Mouse (Mus musculus) hindbrain, embryonic 11.5 days (tissue): ENCODE data around the gene Gfpt2. TPM values are rescaled to one million over a fixed set of nuclear protein-coding genes. Genes with fewer than 3 reads are reported as not detected.

Source experiments
- ATAC-seq: fragments of 200-750 bp; cut with Nextera tagmentation; 2 replicates; pipeline ENCODE4 v1.8.0; 2017; ENCODE audit warnings: mild to moderate bottlenecking, moderate TSS enrichment, moderate library complexity; ENCODE audit not compliant: low FRiP score
- DNase-seq: peaks from one replicate; pipeline ENCODE4 v3.0.0-alpha.2; 2015; ENCODE audit warnings: low spot score
- H3K27ac ChIP-seq: fragments of 300-500 bp; sonication (generic); 2 replicates; pipeline ENCODE4 v1.5.1; 2014; ENCODE audit warnings: mild to moderate bottlenecking, low read depth, low read length
- H3K27me3 ChIP-seq: fragments of 300-500 bp; sonication (generic); 2 replicates; pipeline ENCODE4 v1.6.1; 2014; ENCODE audit warnings: mild to moderate bottlenecking, low read length, moderate library complexity, mixed read lengths; ENCODE audit not compliant: control insufficient read depth, insufficient read depth
- H3K36me3 ChIP-seq: fragments of 300-500 bp; sonication (generic); 2 replicates; pipeline ENCODE4 v1.6.1; 2014; ENCODE audit warnings: mild to moderate bottlenecking, low read length, moderate library complexity, mixed read lengths; ENCODE audit not compliant: control insufficient read depth, insufficient read depth
- H3K4me1 ChIP-seq: fragments of 300-500 bp; sonication (generic); replicated peaks from 2 replicates; pipeline ENCODE4 v1.6.1; 2014; ENCODE audit warnings: low read length, mixed read lengths; ENCODE audit not compliant: control insufficient read depth, insufficient read depth
- H3K4me2 ChIP-seq: fragments of 300-500 bp; sonication (generic); replicated peaks from 2 replicates; pipeline ENCODE4 v1.6.1; 2014; ENCODE audit warnings: mild to moderate bottlenecking, low read depth, low read length
- H3K4me3 ChIP-seq: fragments of 300-500 bp; sonication (generic); 2 replicates; pipeline ENCODE4 v1.5.1; 2014; ENCODE audit warnings: low read depth, low read length
- H3K9ac ChIP-seq: fragments of 300-500 bp; sonication (generic); 2 replicates; pipeline ENCODE4 v1.6.1; 2014; ENCODE audit warnings: low read depth, low read length
- H3K9me3 ChIP-seq: fragments of 300-500 bp; sonication (generic); 2 replicates; pipeline ENCODE4 v1.6.1; 2016; ENCODE audit warnings: low read length; ENCODE audit not compliant: control insufficient read depth
- WGBS: fragments of 180-500 bp; shearing (Covaris S2); extraction: QIAGEN DNeasy Blood & Tissue Kit; methylation state at CpG from one replicate; pipeline ENCODE4 v1.1.7; 2014; 5-methylcytosine and 5-hydroxymethylcytosine counted together
- polyA plus RNA-seq: library from polyadenylated mRNA; unstranded; fragments of >200 nt; fragmentation: Nextera tagmentation; extraction: Ambion mirVana; gene quantifications from 2 replicates; pipeline ENCODE4 v1.2.1, GENCODE M21; 2014

Gene Gfpt2
- polyA plus RNA-seq, 1 experiment from 2014 or later: 13.0 TPM

DNA sequence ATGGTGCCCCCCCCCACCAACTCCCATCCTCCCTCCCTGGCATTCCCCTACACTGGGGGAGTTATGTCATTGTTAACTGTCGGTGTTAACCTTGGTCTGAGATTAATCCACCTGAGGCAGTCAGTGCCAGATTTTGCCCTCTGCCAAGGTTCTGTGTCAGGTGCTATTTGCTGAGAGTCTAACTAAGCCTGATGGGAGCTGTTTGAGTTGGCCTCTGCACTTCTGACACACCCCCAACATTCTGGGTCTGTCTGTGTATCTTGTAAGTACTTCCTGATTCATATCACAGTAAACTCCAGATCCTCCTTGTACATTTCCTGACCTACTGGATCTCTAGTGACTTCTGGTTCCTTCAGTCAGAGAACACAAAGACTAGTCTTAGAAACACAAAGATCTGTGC, 46.7 kb downstream of the Gfpt2 start:
- ATAC-seq (no peak), DNase-seq (no peak)
- H3K4me2 ChIP-seq: no peak overlapping the region
- no peak overlapping the region for H3K27ac ChIP-seq
- no peaks in the 10 kb centered on the region for H3K9me3 ChIP-seq
- no peaks in the 10 kb centered on the region for H3K36me3 ChIP-seq
- H3K9ac ChIP-seq: no peak overlapping the region
- H3K4me1 ChIP-seq: no peaks in the 10 kb centered on the region
- WGBS: 100% methylated on average over 1 of the region's 1 CpGs
- H3K4me3 ChIP-seq: no peak overlapping the region
- H3K27me3 ChIP-seq: no peaks in the 10 kb centered on the region

- no peaks in the 10 kb centered on the region for H3K4me1 ChIP-seq
- DNase-seq (no peak), ATAC-seq (no peak)
- whole genome bisulfite sequencing: 94% methylated on average over 1 of the region's 1 CpGs
- H3K4me3 ChIP-seq: no peak overlapping the region
- H3K27me3 ChIP-seq: no peaks in the 10 kb centered on the region
- no peak overlapping the region for H3K4me2 ChIP-seq
- no peak overlapping the region for H3K27ac ChIP-seq
- no peak overlapping the region for H3K9ac ChIP-seq
- no peaks in the 10 kb centered on the region for H3K36me3 ChIP-seq
- H3K9me3 ChIP-seq: no peaks in the 10 kb centered on the region
These were observed 47.9 kb downstream of the Gfpt2 start for GRCm38 (mm10) chr11:49841886-49842285.

DNA sequence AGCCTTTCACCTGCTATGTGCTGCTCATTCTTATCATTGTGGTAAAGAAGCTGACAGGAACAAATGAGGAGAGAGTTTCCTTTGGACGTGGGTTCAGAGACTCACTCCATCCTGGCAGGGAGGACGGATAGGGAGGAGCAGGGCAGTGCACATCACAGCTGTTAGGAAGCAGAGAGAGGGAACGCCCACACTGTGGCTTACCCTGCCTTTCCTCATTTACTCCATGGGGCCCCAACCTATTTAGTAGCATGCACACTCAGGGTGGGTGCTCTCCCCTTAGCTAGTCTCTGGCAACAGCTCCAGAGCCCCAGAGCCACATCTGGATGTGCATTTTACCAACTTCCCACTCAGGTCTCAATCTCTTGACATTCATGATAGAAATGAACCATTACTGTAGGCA, 48.7 kb downstream of the Gfpt2 start:
- no peaks in the 10 kb centered on the region for H3K9me3 ChIP-seq
- H3K4me2 ChIP-seq: no peak overlapping the region
- H3K27me3 ChIP-seq: no peaks in the 10 kb centered on the region
- ATAC-seq: no peak
- no peaks in the 10 kb centered on the region for H3K36me3 ChIP-seq
- H3K9ac ChIP-seq: no peak overlapping the region
- no peaks in the 10 kb centered on the region for H3K4me1 ChIP-seq
- WGBS: 59% methylated on average over 3 of the region's 3 CpGs
- H3K27ac ChIP-seq: no peak overlapping the region
- no peak overlapping the region for H3K4me3 ChIP-seq
- DNase-seq: no peak

GRCm38 (mm10) chr11:49844311-49844710, 50.3 kb downstream of the Gfpt2 start:
- H3K4me1 ChIP-seq: no peaks in the 10 kb centered on the region
- no peaks in the 10 kb centered on the region for H3K9me3 ChIP-seq
- H3K4me3 ChIP-seq: no peak overlapping the region
- no peak overlapping the region for H3K9ac ChIP-seq
- ATAC-seq: no peak
- H3K27me3 ChIP-seq: no peaks in the 10 kb centered on the region
- no peak for DNase-seq
- no peak overlapping the region for H3K4me2 ChIP-seq
- WGBS: 88% methylated on average over 10 of the region's 10 CpGs
- no peaks in the 10 kb centered on the region for H3K36me3 ChIP-seq
- no peak overlapping the region for H3K27ac ChIP-seq

- no peak overlapping the region for H3K9ac ChIP-seq
- H3K4me3 ChIP-seq: no peak overlapping the region
- no peak overlapping the region for H3K4me2 ChIP-seq
- no peak overlapping the region for H3K27ac ChIP-seq
- no peaks in the 10 kb centered on the region for H3K9me3 ChIP-seq
- 56% methylated on average over 3 of the region's 3 CpGs for WGBS
- no peaks in the 10 kb centered on the region for H3K27me3 ChIP-seq
- H3K36me3 ChIP-seq: no peaks in the 10 kb centered on the region
- ATAC-seq: no peak
- peak; percentile 66 for DNase-seq
- no peaks in the 10 kb centered on the region for H3K4me1 ChIP-seq
These were observed 51.0 kb downstream of the Gfpt2 start for GRCm38 (mm10) chr11:49844969-49845368.

DNA sequence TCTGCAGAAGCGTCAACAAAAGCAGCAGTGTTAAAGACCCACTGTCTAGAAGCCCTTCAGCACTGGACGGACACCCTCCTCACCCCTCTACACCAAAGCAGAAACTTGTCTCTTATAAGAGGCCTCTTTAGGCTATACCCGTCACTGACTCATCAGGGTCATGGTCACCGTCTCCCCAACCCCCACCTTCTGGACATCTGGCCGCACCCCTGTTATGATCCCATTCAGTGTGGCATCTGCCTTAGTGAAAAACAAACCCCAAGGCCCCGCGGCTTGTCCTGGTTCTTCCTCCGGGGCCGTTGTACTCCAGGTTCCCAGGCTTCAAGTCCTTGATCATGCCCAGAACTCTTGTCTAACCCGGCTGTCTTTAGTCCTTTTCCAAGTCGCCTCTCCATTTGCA, 52.0 kb downstream of the Gfpt2 start:
- H3K9ac ChIP-seq: peak overlapping the region; percentile 50
- no peaks in the 10 kb centered on the region for H3K36me3 ChIP-seq
- peak; percentile 15; the same call in 1 of the 2 replicates for ATAC-seq
- H3K4me1 ChIP-seq: no peaks in the 10 kb centered on the region
- H3K4me3 ChIP-seq: peak overlapping the region; percentile 87
- DNase-seq: no peak
- peak overlapping the region; percentile 40 for H3K27ac ChIP-seq
- WGBS: 43% methylated on average over 11 of the region's 11 CpGs
- H3K4me2 ChIP-seq: peak overlapping the region; percentile 52
- H3K9me3 ChIP-seq: no peaks in the 10 kb centered on the region
- no peaks in the 10 kb centered on the region for H3K27me3 ChIP-seq

GRCm38 (mm10) chr11:49846401-49847070, 52.6 kb downstream of the Gfpt2 start, which contains the start of gene Mapk9:
TSS of gene Mapk9 (plus strand) at chr11:49846751.
- ATAC-seq: peak; percentile 99
- Histone ChIP-seq H3K36me3 (no peaks in the 10 kb centered on the region), H3K4me2 (peak within 1 kb of the TSS; percentile 89), H3K4me1 (no peaks in the 10 kb centered on the region), H3K9ac (peak within 1 kb of the TSS; percentile 93), H3K9me3 (no peaks in the 10 kb centered on the region), H3K27me3 (no peaks in the 10 kb centered on the region), H3K4me3 (peak within 1 kb of the TSS; percentile 87), H3K27ac (peak within 1 kb of the TSS; percentile 84)
- WGBS: under 1% methylated on average over 50 of the region's 68 CpGs
- peak; percentile 98 for DNase-seq

DNA sequence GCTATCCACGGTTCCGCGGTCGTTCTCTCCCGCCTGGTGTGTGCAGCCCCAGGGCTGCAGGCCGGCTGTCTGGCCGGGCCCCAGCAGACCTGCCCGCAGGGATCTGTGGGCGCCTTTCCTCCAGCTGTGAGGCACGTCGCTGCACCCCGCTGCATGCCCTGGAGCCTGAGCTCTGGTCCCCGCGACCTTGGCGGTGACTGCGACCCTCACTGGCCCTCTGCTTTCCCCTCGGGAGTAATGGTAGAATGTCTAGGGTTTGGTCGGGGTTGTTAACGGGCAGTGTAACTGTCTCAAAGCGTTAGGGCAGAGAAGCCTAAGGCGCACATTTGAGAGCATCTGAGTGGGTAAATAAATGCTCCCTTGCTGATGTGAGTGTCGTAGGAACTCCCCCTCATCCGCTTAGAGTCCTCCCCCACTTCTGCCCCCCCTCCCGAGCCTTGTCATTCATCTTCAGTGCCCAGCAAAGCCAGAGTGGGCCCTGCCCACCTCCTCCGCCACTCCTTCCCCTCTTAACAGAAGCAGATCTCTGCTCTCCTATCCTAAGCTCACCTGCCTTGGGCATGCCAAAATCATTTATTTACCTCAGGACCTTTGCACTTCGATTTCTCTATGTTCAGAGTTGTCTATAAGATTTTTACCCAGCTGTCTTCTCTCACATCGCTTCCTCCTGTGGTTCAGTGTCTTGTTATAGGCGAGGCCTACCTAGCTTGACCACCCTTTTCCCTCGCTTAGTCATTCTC, 53.3 kb downstream of the Gfpt2 start:
- DNase-seq (peak; percentile 48), ATAC-seq (peak; percentile 15; the same call in 1 of the 2 replicates)
- no peaks in the 10 kb centered on the region for H3K9me3 ChIP-seq
- H3K27ac ChIP-seq: peak overlapping the region; percentile 84
- H3K36me3 ChIP-seq: no peaks in the 10 kb centered on the region
- H3K27me3 ChIP-seq: no peaks in the 10 kb centered on the region
- H3K4me2 ChIP-seq: peak overlapping the region; percentile 89
- H3K9ac ChIP-seq: peak overlapping the region; percentile 93
- no peaks in the 10 kb centered on the region for H3K4me1 ChIP-seq
- WGBS: 10% methylated on average over 29 of the region's 29 CpGs
- H3K4me3 ChIP-seq: peak overlapping the region; percentile 87

DNA sequence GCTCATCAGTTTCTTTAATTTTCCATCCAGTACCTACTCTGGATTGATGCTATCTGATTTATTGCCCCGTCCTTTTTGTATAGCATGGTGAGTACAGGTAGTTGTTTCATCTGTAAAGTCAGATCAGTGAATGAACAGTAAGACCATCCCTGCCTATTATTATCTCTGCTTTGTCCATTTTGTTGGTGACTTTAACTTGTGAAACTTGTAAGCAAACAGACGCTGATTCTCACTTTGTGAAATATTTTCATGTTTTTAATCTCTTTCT, 53.8 kb downstream of the Gfpt2 start:
- peak overlapping the region; percentile 89 for H3K4me2 ChIP-seq
- ATAC-seq (no peak), DNase-seq (no peak)
- peak overlapping the region; percentile 87 for H3K4me3 ChIP-seq
- no peaks in the 10 kb centered on the region for H3K27me3 ChIP-seq
- WGBS: 81% methylated on average over 2 of the region's 2 CpGs
- H3K4me1 ChIP-seq: no peaks in the 10 kb centered on the region
- H3K9ac ChIP-seq: peak overlapping the region; percentile 93; the same call in 1 of the 2 replicates
- no peaks in the 10 kb centered on the region for H3K36me3 ChIP-seq
- no peaks in the 10 kb centered on the region for H3K9me3 ChIP-seq
- no peak overlapping the region for H3K27ac ChIP-seq
